Mouse (Mus musculus) cerebellum, postnatal 36 days (tissue): ENCODE measurements around the gene Atp8a1.
"Not testable (repeated sequence)": the region's sequence is repeated elsewhere in the genome, so short reads cannot be mapped to it uniquely, and the experiment has no call there.

Experiments
- DNase-seq, 2 experiments: peaks; one replicate each; pipeline ENCODE4 v3.0.0; 2021 to 2022; ENCODE audit warnings: mixed read lengths in 2 of 2

Atp8a1 gene

GRCm38 (mm10) chr5:67826278-67826677 is 21.0 kb downstream of the Atp8a1 start:
- DNase-seq: no peak

- DNase-seq: no peak
Observed at GRCm38 (mm10) chr5:67824600-67824999, 22.6 kb downstream of the Atp8a1 start.

DNA sequence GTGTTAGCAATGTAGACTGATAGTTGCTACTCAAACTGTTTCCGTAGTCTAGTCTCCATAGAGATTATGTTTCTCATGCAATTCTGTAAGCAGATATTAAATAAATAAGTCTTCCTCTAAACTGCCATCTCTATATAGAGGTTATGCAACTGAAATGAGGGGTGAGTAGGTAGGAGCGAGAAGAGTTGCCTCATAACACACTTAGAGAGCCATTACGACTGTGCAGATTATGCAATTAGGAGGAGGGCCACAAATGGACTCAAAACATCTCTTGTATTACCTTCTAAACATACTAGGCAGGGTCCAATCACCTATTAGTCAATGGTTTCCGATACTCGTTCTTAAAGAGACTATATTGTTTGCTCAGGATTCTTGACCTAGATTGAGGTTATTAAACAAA is 23.5 kb downstream of the Atp8a1 start:
- DNase-seq: no peak

DNA sequence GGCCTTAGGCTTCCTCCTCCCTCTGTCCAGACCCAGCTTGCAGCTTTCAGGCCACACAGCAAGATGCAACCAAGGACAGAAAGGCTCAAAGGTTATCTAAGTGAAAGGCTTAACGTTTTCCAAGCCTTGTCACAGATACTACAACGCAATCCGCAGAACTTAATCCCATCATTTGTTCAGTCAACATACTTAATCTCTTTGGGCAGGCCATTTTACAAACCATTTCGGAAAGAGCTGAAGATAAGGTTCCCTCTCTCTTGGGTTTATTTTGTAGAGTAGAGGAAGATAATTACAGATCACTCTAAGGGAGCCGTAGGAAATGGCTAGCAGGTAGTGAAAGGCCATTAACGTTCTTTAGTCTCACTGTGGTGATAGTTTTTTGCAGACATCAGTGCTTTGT is 24.6 kb downstream of the Atp8a1 start:
- DNase-seq: no peak

- DNase-seq: no peak
Observed at GRCm38 (mm10) chr5:67821987-67822401, 25.2 kb downstream of the Atp8a1 start.

DNA sequence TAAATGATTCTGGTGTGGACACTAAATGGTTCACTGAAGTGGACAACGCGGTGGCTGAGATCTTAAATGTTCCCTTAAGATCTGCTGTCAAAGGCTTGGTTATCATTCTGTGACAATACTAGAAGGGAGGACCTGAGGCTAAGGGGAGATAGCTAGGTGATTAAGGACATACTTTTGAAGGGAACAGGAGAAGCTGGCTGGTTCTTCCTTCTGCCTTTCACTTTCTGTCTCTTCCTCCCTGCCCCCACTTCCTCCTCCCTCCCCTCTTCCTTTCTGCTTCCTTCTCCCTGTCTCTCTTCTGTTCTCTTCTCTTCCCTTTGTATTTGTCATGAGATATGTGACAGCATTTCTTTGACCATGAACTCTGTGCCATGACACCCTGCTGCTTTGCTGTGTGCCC is 26.0 kb downstream of the Atp8a1 start:
- DNase-seq: no peak

DNA sequence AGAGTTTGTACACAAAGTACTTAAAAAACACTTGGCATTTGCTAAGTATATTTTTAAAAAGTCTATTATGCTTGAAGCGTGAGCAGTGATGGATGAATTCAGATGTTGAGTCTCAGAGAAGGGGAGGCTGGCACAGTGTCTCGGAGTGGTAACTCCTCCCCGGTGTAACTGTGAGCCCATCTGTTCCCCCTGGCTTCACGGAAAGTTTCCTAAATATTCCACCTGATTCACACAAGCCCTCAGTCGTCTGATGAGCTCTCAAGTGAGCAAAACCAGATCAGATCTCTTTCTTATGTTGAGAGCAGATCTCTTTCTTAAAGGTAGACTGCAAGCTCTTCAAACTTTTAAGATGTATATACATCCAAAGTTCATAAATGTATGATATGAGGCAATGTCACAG is 27.8 kb downstream of the Atp8a1 start:
- DNase-seq: peak; percentile 53 to 56

- peak; percentile 41 to 48 for DNase-seq
Observed at GRCm38 (mm10) chr5:67815572-67816325, 31.5 kb downstream of the Atp8a1 start.

- not testable (repeated sequence) for DNase-seq
Observed at GRCm38 (mm10) chr5:67815060-67815459, 32.2 kb downstream of the Atp8a1 start.

DNA sequence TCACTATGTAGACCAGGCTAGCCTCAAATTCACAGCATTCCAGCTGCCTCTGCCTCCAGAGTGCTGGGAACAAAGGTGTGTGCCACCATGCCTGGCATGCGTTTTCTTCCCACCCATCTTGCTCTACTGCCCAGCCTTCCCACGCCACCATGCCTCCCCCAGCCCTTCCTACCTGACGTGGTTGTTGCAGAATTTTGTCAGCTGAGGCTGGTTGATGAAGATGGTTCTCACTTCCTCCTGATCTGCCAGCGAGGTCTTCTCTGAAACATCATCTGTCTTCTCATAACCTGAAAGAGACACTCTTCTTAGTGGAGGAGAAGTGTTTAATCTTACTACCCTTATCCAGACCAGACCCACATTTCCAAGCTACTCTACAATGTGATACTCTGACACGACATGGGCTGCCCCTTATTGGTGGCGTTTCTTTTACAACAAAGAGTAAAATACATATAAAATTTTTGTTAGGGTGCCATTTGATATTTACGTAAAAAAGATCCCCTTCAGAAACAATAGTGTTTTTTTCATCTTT is 32.7 kb downstream of the Atp8a1 start:
- DNase-seq: no peak

GRCm38 (mm10) chr5:67813334-67813733 is 33.9 kb downstream of the Atp8a1 start:
- DNase-seq: no peak

DNA sequence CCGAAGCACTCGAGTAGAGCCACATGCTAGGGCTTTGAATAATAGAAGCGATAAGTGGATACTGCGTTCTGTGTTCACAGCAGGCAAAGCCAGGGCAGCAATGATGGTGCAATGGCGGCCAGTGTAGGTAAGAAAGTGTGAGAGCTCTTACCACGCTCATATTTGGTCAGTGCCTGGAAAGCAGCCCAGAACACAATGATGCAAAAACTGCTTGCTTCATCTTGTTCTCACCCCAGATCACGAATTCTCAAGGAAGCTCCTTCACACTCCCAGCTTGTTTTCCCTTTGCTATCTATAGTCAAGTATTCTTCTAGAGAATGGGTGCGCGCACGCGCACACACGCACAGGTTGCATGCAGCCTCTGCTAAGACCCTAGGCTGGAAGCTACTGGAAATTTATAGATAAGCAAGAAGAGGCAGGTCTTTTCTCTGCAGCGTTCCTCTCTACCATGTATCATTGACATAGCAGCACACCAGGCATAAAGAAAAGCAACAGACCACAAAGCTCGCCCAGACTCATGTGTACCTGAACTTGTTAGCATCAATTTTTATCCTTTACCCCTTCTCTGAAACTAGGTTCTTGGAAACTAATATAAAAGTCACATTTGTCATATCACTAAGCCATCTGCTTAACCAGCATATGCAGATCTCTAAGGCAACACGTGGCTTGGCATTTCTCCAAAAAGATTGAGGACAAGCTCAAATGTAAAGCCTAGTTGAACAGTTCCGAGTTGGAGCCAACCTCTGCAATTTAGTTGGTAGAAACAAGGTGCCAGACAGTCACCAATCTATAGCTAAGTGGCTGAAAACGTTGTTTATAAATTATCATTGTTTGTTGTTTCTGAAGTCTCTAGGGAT is 44.8 kb downstream of the Atp8a1 start:
- DNase-seq: peak; percentile 63 to 75

- peak; percentile 49 to 54 for DNase-seq
Observed at GRCm38 (mm10) chr5:67800801-67801200, 46.4 kb downstream of the Atp8a1 start.

DNA sequence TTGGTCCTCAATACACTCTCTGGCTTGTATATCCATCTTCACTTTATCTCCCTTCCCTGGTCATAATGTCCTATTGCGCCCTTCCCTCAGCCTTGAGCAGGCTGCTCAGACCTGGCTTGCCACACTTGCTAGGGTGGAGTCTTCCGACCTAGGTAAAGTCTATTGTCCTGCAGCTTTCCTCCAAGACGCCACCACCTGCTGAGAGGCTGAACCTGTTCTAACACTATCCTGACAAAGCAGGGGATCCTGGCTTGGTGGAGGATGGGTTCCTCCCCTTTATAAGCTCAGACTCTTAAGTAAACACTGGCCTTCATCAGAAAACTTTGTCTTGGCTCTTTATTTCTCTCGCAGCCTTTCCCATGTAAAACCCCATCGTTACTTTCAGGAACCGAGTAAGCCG is 47.4 kb downstream of the Atp8a1 start:
- no peak for DNase-seq

DNA sequence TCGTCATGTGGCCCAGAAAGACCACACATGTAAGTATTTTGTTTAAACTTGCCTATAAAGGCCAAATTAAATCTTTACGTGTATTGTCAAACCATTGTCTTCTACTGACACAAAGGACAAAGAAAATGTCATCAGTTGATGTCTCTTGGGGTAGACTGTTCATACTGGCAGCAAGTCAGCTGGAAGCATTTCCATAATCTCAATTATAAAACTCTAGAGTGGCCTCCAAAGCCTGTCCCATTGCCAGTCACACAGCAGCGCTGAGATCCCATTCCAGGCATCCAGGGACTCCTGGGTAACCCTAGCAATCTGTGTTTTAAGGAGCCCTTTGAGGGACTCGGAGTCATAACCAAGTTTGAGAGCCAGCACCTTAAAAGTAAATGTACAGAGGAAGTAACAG is 48.9 kb downstream of the Atp8a1 start:
- DNase-seq: no peak

GRCm38 (mm10) chr5:67797006-67797958 is 50.0 kb downstream of the Atp8a1 start:
- DNase-seq: peak; percentile 33 to 53

- DNase-seq: no peak
Observed at GRCm38 (mm10) chr5:67794129-67794800, 53.0 kb downstream of the Atp8a1 start.

- DNase-seq: no peak
Observed at GRCm38 (mm10) chr5:67782775-67783174, 64.5 kb downstream of the Atp8a1 start.

DNA sequence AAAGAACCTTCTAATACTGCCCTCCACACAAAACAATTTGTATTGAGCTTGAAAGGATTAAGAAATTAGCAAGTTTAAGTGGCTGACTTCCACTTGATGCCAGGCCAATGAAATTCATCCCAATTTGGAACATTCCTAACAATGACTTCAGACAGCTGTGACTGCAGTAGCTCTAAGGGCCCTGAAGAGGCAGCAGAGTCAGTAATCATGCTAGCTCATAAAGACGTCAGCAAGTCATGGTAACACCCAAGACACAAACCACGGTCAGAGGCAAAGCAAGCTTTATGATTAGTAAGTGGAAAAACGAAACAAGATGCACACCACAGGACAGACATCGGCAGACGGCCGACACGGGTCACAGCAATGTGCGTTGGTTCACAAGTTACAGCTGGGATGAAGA is 69.2 kb downstream of the Atp8a1 start:
- peak in 1 of 2 experiments; percentile 40 for DNase-seq

- DNase-seq: no peak
Observed at GRCm38 (mm10) chr5:67774186-67774585, 73.0 kb downstream of the Atp8a1 start.

GRCm38 (mm10) chr5:67768708-67769107 is 78.5 kb downstream of the Atp8a1 start:
- DNase-seq: no peak

DNA sequence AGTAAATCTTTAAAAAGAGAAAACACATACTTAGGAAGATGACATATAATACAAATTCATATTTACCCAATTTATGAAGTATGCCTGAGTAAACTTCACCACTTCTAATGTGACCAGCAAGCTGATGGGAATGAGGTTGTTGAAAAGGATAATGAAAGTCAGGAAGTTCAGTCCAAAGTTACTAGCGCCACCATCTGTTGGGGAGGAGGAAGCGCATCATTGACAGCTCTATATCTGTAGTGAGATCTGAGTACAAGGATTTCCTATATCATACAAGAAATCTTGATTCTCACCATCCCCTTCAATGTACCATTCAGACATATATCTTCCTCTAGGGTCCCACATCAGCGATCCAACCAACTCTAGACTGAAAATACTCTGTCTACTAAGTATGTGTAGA is 82.4 kb downstream of the Atp8a1 start:
- DNase-seq: no peak
